Mouse (Mus musculus) spleen, adult 2 months (tissue): Measurements from ENCODE around the gene Foxe3. TPM values are rescaled to one million over a fixed set of nuclear protein-coding genes. Genes with fewer than 3 reads are reported as not detected.

ENCODE experiments used
- DNase-seq, 2 experiments: peaks; one replicate each; pipeline versions ENCODE4 v3.0.0 to v3.0.0-alpha.2; 2012 to 2021; ENCODE audit warnings: low spot score in 2 of 2, low read depth in 1 of 2
- H3K27ac ChIP-seq: fragments of 200-500 bp; 2 replicates; pipeline ENCODE4 v1.5.1; 2012; ENCODE audit warnings: low read length, inconsistent platforms; ENCODE audit not compliant: insufficient read depth
- H3K27me3 ChIP-seq: fragments of 200-500 bp; 2 replicates; pipeline ENCODE4 v1.6.1; 2012; ENCODE audit warnings: mild to moderate bottlenecking, moderate library complexity, low read length, inconsistent platforms; ENCODE audit not compliant: control insufficient read depth, insufficient read depth
- H3K36me3 ChIP-seq: fragments of 200-500 bp; 2 replicates; pipeline ENCODE4 v1.6.1; 2012; ENCODE audit warnings: mild to moderate bottlenecking, low read length, inconsistent platforms; ENCODE audit not compliant: control insufficient read depth, insufficient read depth
- H3K4me1 ChIP-seq: fragments of 200-500 bp; 2 replicates; pipeline ENCODE4 v1.6.1; 2011; ENCODE audit warnings: inconsistent platforms; ENCODE audit not compliant: control insufficient read depth, insufficient read depth, insufficient read length
- H3K4me3 ChIP-seq: fragments of 200-500 bp; 2 replicates; pipeline ENCODE4 v1.5.1; 2011; ENCODE audit warnings: mild to moderate bottlenecking, inconsistent platforms; ENCODE audit not compliant: insufficient read depth, insufficient read length; ENCODE audit errors: extremely low read depth
- CTCF ChIP-seq: fragments of 200-500 bp; IDR thresholded peaks from 2 replicates; pipeline ENCODE4 v1.5.1; 2011; ENCODE audit warnings: mild to moderate bottlenecking, inconsistent platforms; ENCODE audit not compliant: insufficient read depth, insufficient read length, insufficient replicate concordance; ENCODE audit errors: extremely low read depth
- POLR2A ChIP-seq: fragments of 200-500 bp; IDR thresholded peaks from 2 replicates; pipeline ENCODE4 v1.6.1; 2011; ENCODE audit warnings: low read depth, low read length, inconsistent platforms
- WGBS: fragments of 180-500 bp; shearing (Covaris S2); methylation state at CpG from one replicate; pipeline ENCODE4 v1.1.7; 2018; 5-methylcytosine and 5-hydroxymethylcytosine counted together
- polyA plus RNA-seq: library from polyadenylated mRNA; depleted of rRNA; stranded (reverse); fragments of >200 nt; gene quantifications from 2 replicates; pipeline ENCODE4 v1.2.3, GENCODE M21; 2012; rRNA removed

Foxe3 gene
- polyA plus RNA-seq, 1 experiment: not detected

- H3K4me1 ChIP-seq: no peaks in the 10 kb centered on the region
- no peak for TF ChIP-seq POLR2A
- no peak for TF ChIP-seq CTCF
- no peaks in the 10 kb centered on the region for H3K36me3 ChIP-seq
- no peaks in the 10 kb centered on the region for H3K27me3 ChIP-seq
- H3K4me3 ChIP-seq: no peak overlapping the region
- no peak for DNase-seq
- H3K27ac ChIP-seq: no peak overlapping the region
- WGBS: 59% methylated on average over 8 of the region's 8 CpGs
These were observed 49.3 kb downstream of the Foxe3 start for GRCm38 (mm10) chr4:114876441-114876972.

Other genes with a start within 250 kb of the Foxe3 start
- gene Gm12830, start 104.3 kb downstream of the Foxe3 start, polyA plus RNA-seq: not detected in 2 replicates
- gene Foxd2, start 17.1 kb downstream of the Foxe3 start, polyA plus RNA-seq: 0.72 and 1.1 TPM in 2 replicates
- 9.0 and 13.6 TPM in 2 replicates for gene Cmpk1, start 61.2 kb upstream of the Foxe3 start, polyA plus RNA-seq
- 1.2 TPM in 2 replicates for gene Stil, start 74.1 kb upstream of the Foxe3 start, polyA plus RNA-seq
- gene Tal1, start 130.4 kb upstream of the Foxe3 start, polyA plus RNA-seq: 20.9 and 37.0 TPM in 2 replicates
- 79.3 and 89.6 TPM in 2 replicates for gene Pdzk1ip1, start 162.7 kb upstream of the Foxe3 start, polyA plus RNA-seq
- gene Cyp4x1, start 208.3 kb upstream of the Foxe3 start, polyA plus RNA-seq: 0.02 and 0.04 TPM in 2 replicates